Mouse (Mus musculus): ENCODE data around the gene Hypk. TPM values are rescaled to one million over a fixed set of nuclear protein-coding genes. Genes with fewer than 3 reads are reported as not detected.

The Hypk gene
- polyA plus RNA-seq (2015; fragmentation: Nextera tagmentation; extraction: Ambion mirVana) = 64.0 and 65.0 TPM in 2 replicates

GRCm38 (mm10) chr2:121452990-121453389 lies at the start of gene Hypk:
Hypk (plus strand) TSS chr2:121453290.

GRCm38 (mm10) chr2:121413387-121414042 lies 39.6 kb upstream of the Hypk start, which contains the start of the genes Pdia3 and Catsper2:
Pdia3 (plus strand) TSS chr2:121413775.
Catsper2 (minus strand) TSS chr2:121413792.

GRCm38 (mm10) chr2:121444178-121444577 lies 8.9 kb upstream of the Hypk start, which contains the start of gene Ell3:
Ell3 (minus strand) TSS chr2:121444278.

GRCm38 (mm10) chr2:121448739-121449535 lies 4.2 kb upstream of the Hypk start, which contains the start of gene Serf2:
Serf2 (plus strand) TSS chr2:121449195.

GRCm38 (mm10) chr2:121456692-121457642 lies 3.9 kb downstream of the Hypk start, which contains the start of gene Serinc4:
Serinc4 (minus strand) TSS chr2:121456781.

GRCm38 (mm10) chr2:121473301-121474179 lies 20.4 kb downstream of the Hypk start, which contains the start of gene Mfap1b:
Mfap1b (minus strand) TSS chr2:121474067.

GRCm38 (mm10) chr2:121505942-121506882 lies 53.1 kb downstream of the Hypk start, which contains the start of the genes Mfap1a and Wdr76:
Mfap1a (minus strand) TSS chr2:121506665.
Wdr76 (plus strand) TSS chr2:121506723.

Small RNA genes within 50 kb of the gene (microRNA-seq; reads per million reads assigned to microRNA genes)
- not detected for gene Gm22953

Other genes starting within 250 kb of the Hypk start
- gene Trp53bp1, start 181.9 kb upstream of the Hypk start, polyA plus RNA-seq (2015; fragmentation: Nextera tagmentation; extraction: Ambion mirVana) = 15.2 and 16.1 TPM in 2 replicates
- 5.1 and 7.2 TPM in 2 replicates for gene Map1a, start 163.7 kb upstream of the Hypk start, polyA plus RNA-seq (2015; fragmentation: Nextera tagmentation; extraction: Ambion mirVana)
- gene Ppip5k1, start 97.9 kb upstream of the Hypk start, polyA plus RNA-seq (2015; fragmentation: Nextera tagmentation; extraction: Ambion mirVana) = 8.2 and 8.4 TPM in 2 replicates
- gene Ckmt1, start 95.6 kb upstream of the Hypk start, polyA plus RNA-seq (2015; fragmentation: Nextera tagmentation; extraction: Ambion mirVana) = 25.7 and 29.6 TPM in 2 replicates
- not detected in 2 replicates for gene Strc, start 66.1 kb upstream of the Hypk start, polyA plus RNA-seq (2015; fragmentation: Nextera tagmentation; extraction: Ambion mirVana)
- gene Pdia3, start 39.5 kb upstream of the Hypk start, polyA plus RNA-seq (2015; fragmentation: Nextera tagmentation; extraction: Ambion mirVana) = 344 and 398 TPM in 2 replicates
- 1.2 and 2.3 TPM in 2 replicates for gene Catsper2, start 39.5 kb upstream of the Hypk start, polyA plus RNA-seq (2015; fragmentation: Nextera tagmentation; extraction: Ambion mirVana)
- gene Ell3, start 9.0 kb upstream of the Hypk start, polyA plus RNA-seq (2015; fragmentation: Nextera tagmentation; extraction: Ambion mirVana) = 1.7 and 2.0 TPM in 2 replicates
- gene Serf2, start 4.1 kb upstream of the Hypk start, polyA plus RNA-seq (2015; fragmentation: Nextera tagmentation; extraction: Ambion mirVana) = 369 and 420 TPM in 2 replicates
- 0.06 and 0.17 TPM in 2 replicates for gene Serinc4, start 3.5 kb downstream of the Hypk start, polyA plus RNA-seq (2015; fragmentation: Nextera tagmentation; extraction: Ambion mirVana)
- gene Mfap1b, start 20.8 kb downstream of the Hypk start, polyA plus RNA-seq (2015; fragmentation: Nextera tagmentation; extraction: Ambion mirVana) = 26.0 and 30.9 TPM in 2 replicates
- gene Mfap1a, start 53.4 kb downstream of the Hypk start, polyA plus RNA-seq (2015; fragmentation: Nextera tagmentation; extraction: Ambion mirVana) = 12.4 and 13.6 TPM in 2 replicates
- gene Wdr76, start 53.4 kb downstream of the Hypk start, polyA plus RNA-seq (2015; fragmentation: Nextera tagmentation; extraction: Ambion mirVana) = 2.6 and 2.7 TPM in 2 replicates

Measured in urinary bladder, postnatal 0 days (tissue).